12 mouse cellular contexts compared by ENCODE assay signal in the genomic region with DNA sequence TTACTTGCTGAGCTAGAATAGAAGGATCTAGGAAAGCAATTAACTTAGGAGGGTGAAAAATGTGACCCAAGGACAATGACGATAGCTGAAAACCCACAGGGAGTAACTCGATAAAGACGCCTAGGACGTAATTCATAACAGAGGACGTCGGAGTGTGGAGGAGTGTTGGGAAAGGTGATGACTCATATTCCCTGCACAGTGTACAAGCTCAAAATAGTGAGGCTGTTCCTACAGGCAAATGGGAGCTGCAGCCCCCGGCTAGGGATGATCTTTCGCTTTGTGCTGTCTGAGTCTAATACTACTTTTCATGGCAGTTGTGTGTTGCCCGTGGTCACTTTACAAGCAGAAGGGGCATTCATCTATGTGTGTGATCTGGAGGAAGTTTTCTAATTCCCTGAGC. TPM values are rescaled to one million over a fixed set of nuclear protein-coding genes. Genes with fewer than 3 reads are reported as not detected.
DNase-seq lines count a peak whose midpoint lies in the region; ATAC-seq and TF ChIP-seq lines count a peak whose summit lies in the region.
"Had no signal": no experiment of that assay in that cellular context is flagged by ENCODE, and none has a peak within 500 bp of the region (broad histone marks: within the 10 kb centered on the region; RNA-seq: fewer than 3 reads in every experiment).

No protein-coding gene starts in this region.

- H3K4me2 ChIP-seq in forebrain, embryonic 14.5 days (ENCODE audit: low read length): no peak overlapping the region
- H3K4me2 ChIP-seq: heart, embryonic 11.5 days; neural tube, embryonic 13.5 days had no signal

- H3K4me1 ChIP-seq in embryonic fibroblast, embryonic 13.5 days (ENCODE audit: control insufficient read depth, insufficient read depth, low read length): peaks cover 12% of the 10 kb centered on the region
- no peaks in the 10 kb centered on the region for H3K4me1 ChIP-seq in forebrain, embryonic 14.5 days (ENCODE audit: control insufficient read depth, insufficient read depth, low read length)

- H3K27ac ChIP-seq in embryonic fibroblast, embryonic 13.5 days (ENCODE audit: insufficient read depth, low read length): peak overlapping the region; percentile 39; the same call in 1 of the 2 replicates
- H3K27ac ChIP-seq in forebrain, embryonic 14.5 days (ENCODE audit: low read depth, low read length): no peak overlapping the region
- H3K27ac ChIP-seq: liver, embryonic 14.5 days; neural tube, embryonic 13.5 days had no signal

- H3K4me3 ChIP-seq in embryonic fibroblast, embryonic 13.5 days (ENCODE audit: insufficient read depth, low read length): no peak overlapping the region
- H3K4me3 ChIP-seq in forebrain, embryonic 14.5 days (ENCODE audit: low read depth, low read length): no peak overlapping the region
- H3K4me3 ChIP-seq: neural tube, embryonic 13.5 days had no signal

- no peak for TF ChIP-seq CTCF in embryonic fibroblast, embryonic 13.5 days (IDR thresholded peaks at IDR 0.05; ENCODE audit: borderline replicate concordance, insufficient read depth, low read length)

- no peak for TF ChIP-seq POLR2A in embryonic fibroblast, embryonic 13.5 days (IDR thresholded peaks at IDR 0.05; ENCODE audit: low read depth, low read length)

- H3K9me3 ChIP-seq in forebrain, embryonic 14.5 days (replicated peaks; ENCODE audit: control insufficient read depth, low read length): no peaks in the 10 kb centered on the region
- H3K9me3 ChIP-seq: neural tube, embryonic 13.5 days had no signal

- ATAC-seq in forebrain, embryonic 14.5 days: no peak
- no peak for ATAC-seq in erythroid progenitor cell, adult 5-6 weeks (replicated peaks; ENCODE audit: low FRiP score, poor library complexity, severe bottlenecking)

- no peaks in the 10 kb centered on the region for H3K27me3 ChIP-seq in forebrain, embryonic 14.5 days (replicated peaks; ENCODE audit: control insufficient read depth, insufficient read depth, low read length)
- H3K27me3 ChIP-seq: CH12.LX; neural tube, embryonic 13.5 days had no signal

- peak; percentile 16 for DNase-seq in heart, adult 8-10 months (ENCODE audit: low spot score)
- DNase-seq in heart, postnatal 36 days: no peak
- peak; percentile 35 to 41 for DNase-seq in left cerebral cortex, adult 9 months (ENCODE audit: low spot score in 2 of 2)
- no peak for DNase-seq in left cerebral cortex, postnatal 4 days
- peak; percentile 61 for DNase-seq in MN1 (ENCODE audit: low spot score)
- DNase-seq in forebrain, embryonic 14.5 days (ENCODE audit: low spot score): no peak

- 67% methylated on average over 9 of the region's 9 CpGs for WGBS in forebrain, embryonic 14.5 days

- no peak overlapping the region for H3K9ac ChIP-seq in forebrain, embryonic 14.5 days (ENCODE audit: low read length)
- H3K9ac ChIP-seq: liver, embryonic 14.5 days; neural tube, embryonic 13.5 days had no signal

- intact Hi-C loops in heart, postnatal 36 days (cut with DNase I): no loop called here
- intact Hi-C loops in left cerebral cortex, postnatal 4 days (cut with DNase I): loop anchor here (10.0 kb wide), 1 partner anchor 51 kb away; no protein-coding TSS in a partner anchor

- H3K36me3 ChIP-seq in forebrain, embryonic 14.5 days (ENCODE audit: control insufficient read depth, insufficient read depth, low read length): no peaks in the 10 kb centered on the region
- H3K36me3 ChIP-seq: neural tube, embryonic 13.5 days had no signal

RNA-seq across cellular contexts. Expression of a gene that starts 30.0 kb away (rescaled TPM):
- 1 to 10 TPM in 3 of 4 experiments, under 1 TPM in 1; 0.98 to 4.6 (median 2.7) TPM for total RNA-seq in heart, adult 8-10 months (2022)
- total RNA-seq in heart, postnatal 36 days (2021): 1 to 10 TPM; 2.3 to 2.4 TPM
- total RNA-seq in left cerebral cortex, postnatal 4 days (2021): 1 to 10 TPM; 5.9 to 6.7 TPM
- polyA plus RNA-seq in embryonic fibroblast, embryonic 13.5 days (2011; ENCODE audit: insufficient read length, low read depth, missing spikeins): 4.2 and 5.2 TPM in 2 replicates
- 5.5 and 7.6 TPM in 2 replicates for polyA plus RNA-seq in forebrain, embryonic 14.5 days (2014; fragmentation: Nextera tagmentation; extraction: Ambion mirVana)
- total RNA-seq in erythroid progenitor cell, adult 5-6 weeks (2015; ENCODE audit: low replicate concordance): not detected in 2 replicates
- total RNA-seq in erythroid progenitor cell, adult 5-6 weeks (2017; ENCODE audit: low replicate concordance): 1.0 and 5.4 TPM in 2 replicates

Comparison
In these comparisons a context has a peak if more than half of its experiments do, and no peak if none do; other contexts are left out.
1. DNase-seq: peak in heart, adult 8-10 months (single experiment), left cerebral cortex, adult 9 months (2 of 2) and MN1 (single experiment); none in heart, postnatal 36 days (0 of 2), left cerebral cortex, postnatal 4 days (single experiment) and forebrain, embryonic 14.5 days (single experiment).